Mouse (Mus musculus) liver, embryonic 13.5 days (tissue): ENCODE data around the gene Thnsl1. TPM values are rescaled to one million over a fixed set of nuclear protein-coding genes. Genes with fewer than 3 reads are reported as not detected.

Experiments used
- polyA plus RNA-seq: library from polyadenylated mRNA; unstranded; fragments of >200 nt; fragmentation: Nextera tagmentation; extraction: Ambion mirVana; gene quantifications from 2 replicates; pipeline ENCODE4 v1.2.1, GENCODE M21; 2015

The Thnsl1 gene
- polyA plus RNA-seq, 1 experiment from 2014 or later = 1.7 TPM

Other genes starting within 250 kb of the Thnsl1 start
- gene Arhgap21, start 236.8 kb upstream of the Thnsl1 start, polyA plus RNA-seq = 6.7 and 6.9 TPM in 2 replicates
- not detected in 2 replicates for gene Enkur, start 359 bp upstream of the Thnsl1 start, polyA plus RNA-seq
- gene Gpr158, start 161.8 kb downstream of the Thnsl1 start, polyA plus RNA-seq = not detected in 2 replicates